Mouse (Mus musculus): ENCODE data around the gene Cd3g. TPM values are rescaled to one million over a fixed set of nuclear protein-coding genes. Genes with fewer than 3 reads are reported as not detected.
"Not testable (repeated sequence)": the region's sequence is repeated elsewhere in the genome, so short reads cannot be mapped to it uniquely, and the experiment has no call there.

Cd3g gene
- polyA plus RNA-seq, 1 experiment from 2014 or later: 0.14 TPM

GRCm38 (mm10) chr9:44977813-44978212 lies 2.4 kb downstream of the Cd3g start:
- 82% methylated on average over 6 of the region's 6 CpGs for WGBS (ENCODE audit: missing documents)
- Histone ChIP-seq H3K4me3 (ENCODE audit: inconsistent target) (no peak overlapping the region), H3K36me3 (ENCODE audit: inconsistent target) (no peaks in the 10 kb centered on the region), H3K79me2 (ENCODE audit: inconsistent target) (no peaks in the 10 kb centered on the region), H3K27ac (no peak overlapping the region)

GRCm38 (mm10) chr9:44969450-44969849 lies 10.8 kb downstream of the Cd3g start:
- Histone ChIP-seq H3K36me3 (ENCODE audit: inconsistent target) (no peaks in the 10 kb centered on the region), H3K79me2 (ENCODE audit: inconsistent target) (peaks cover 9% of the 10 kb centered on the region), H3K4me3 (ENCODE audit: inconsistent target) (no peak overlapping the region), H3K27ac (no peak overlapping the region)
- WGBS (ENCODE audit: missing documents): 33% methylated on average over 1 of the region's 1 CpGs

- WGBS (ENCODE audit: missing documents): 85% methylated on average over 4 of the region's 5 CpGs
- H3K4me3 ChIP-seq (ENCODE audit: inconsistent target); H3K27ac ChIP-seq; H3K36me3 ChIP-seq (ENCODE audit: inconsistent target): not testable (repeated sequence)
- peaks cover 26% of the 10 kb centered on the region for H3K79me2 ChIP-seq (ENCODE audit: inconsistent target)
Observed at GRCm38 (mm10) chr9:44967763-44968162, 12.5 kb downstream of the Cd3g start.

- 28% methylated on average over 3 of the region's 3 CpGs for WGBS (ENCODE audit: missing documents)
- peaks cover 36% of the 10 kb centered on the region for H3K79me2 ChIP-seq (ENCODE audit: inconsistent target)
- no peak overlapping the region for H3K4me3 ChIP-seq (ENCODE audit: inconsistent target)
- H3K27ac ChIP-seq: no peak overlapping the region
- peaks cover 3% of the 10 kb centered on the region; the same call in 1 of the 2 replicates for H3K36me3 ChIP-seq (ENCODE audit: inconsistent target)
Observed at GRCm38 (mm10) chr9:44966815-44967242, 13.4 kb downstream of the Cd3g start.

GRCm38 (mm10) chr9:44965833-44966466 lies 14.3 kb downstream of the Cd3g start:
- WGBS (ENCODE audit: missing documents): 12% methylated on average over 10 of the region's 10 CpGs
- peaks cover 44% of the 10 kb centered on the region for H3K79me2 ChIP-seq (ENCODE audit: inconsistent target)
- peaks cover 11% of the 10 kb centered on the region for H3K36me3 ChIP-seq (ENCODE audit: inconsistent target)
- peak overlapping the region; percentile 22; the same call in 1 of the 2 replicates for H3K27ac ChIP-seq
- peak overlapping the region; percentile 100 for H3K4me3 ChIP-seq (ENCODE audit: inconsistent target)

GRCm38 (mm10) chr9:44965126-44965832 lies 15.0 kb downstream of the Cd3g start, which contains the start of gene Ube4a:
Gene Ube4a, minus strand, starts transcription at chr9:44965600.
- Histone ChIP-seq H3K36me3 (ENCODE audit: inconsistent target) (peaks cover 18% of the 10 kb centered on the region), H3K79me2 (ENCODE audit: inconsistent target) (peaks cover 51% of the 10 kb centered on the region), H3K27ac (peak within 1 kb of the TSS; percentile 67), H3K4me3 (ENCODE audit: inconsistent target) (peak within 1 kb of the TSS; percentile 100)
- WGBS (ENCODE audit: missing documents): 1% methylated on average over 37 of the region's 39 CpGs

- no peak overlapping the region for H3K27ac ChIP-seq
- WGBS (ENCODE audit: missing documents): 93% methylated on average over 3 of the region's 3 CpGs
- H3K4me3 ChIP-seq (ENCODE audit: inconsistent target): no peak overlapping the region
- peaks cover 87% of the 10 kb centered on the region for H3K36me3 ChIP-seq (ENCODE audit: inconsistent target)
- no peaks in the 10 kb centered on the region for H3K79me2 ChIP-seq (ENCODE audit: inconsistent target)
Observed at GRCm38 (mm10) chr9:44954432-44954831, 25.8 kb downstream of the Cd3g start.

GRCm38 (mm10) chr9:44947836-44948235 lies 32.4 kb downstream of the Cd3g start:
- Histone ChIP-seq H3K36me3 (ENCODE audit: inconsistent target) (peaks cover 89% of the 10 kb centered on the region), H3K4me3 (ENCODE audit: inconsistent target) (no peak overlapping the region), H3K79me2 (ENCODE audit: inconsistent target) (no peaks in the 10 kb centered on the region), H3K27ac (no peak overlapping the region)
- 97% methylated on average over 5 of the region's 5 CpGs for WGBS (ENCODE audit: missing documents)

- Histone ChIP-seq H3K79me2 (ENCODE audit: inconsistent target) (no peaks in the 10 kb centered on the region), H3K4me3 (ENCODE audit: inconsistent target) (no peak overlapping the region), H3K27ac (no peak overlapping the region), H3K36me3 (ENCODE audit: inconsistent target) (peaks cover 89% of the 10 kb centered on the region)
- 94% methylated on average over 7 of the region's 7 CpGs for WGBS (ENCODE audit: missing documents)
Observed at GRCm38 (mm10) chr9:44946185-44946695, 34.0 kb downstream of the Cd3g start.

GRCm38 (mm10) chr9:44942421-44942820 lies 37.8 kb downstream of the Cd3g start:
- Histone ChIP-seq H3K79me2 (ENCODE audit: inconsistent target) (no peaks in the 10 kb centered on the region), H3K36me3 (ENCODE audit: inconsistent target) (peaks cover 86% of the 10 kb centered on the region), H3K27ac (no peak overlapping the region), H3K4me3 (ENCODE audit: inconsistent target) (no peak overlapping the region)
- 100% methylated on average over 4 of the region's 4 CpGs for WGBS (ENCODE audit: missing documents)

GRCm38 (mm10) chr9:44941756-44942155 lies 38.5 kb downstream of the Cd3g start:
- WGBS (ENCODE audit: missing documents): 93% methylated on average over 4 of the region's 4 CpGs
- Histone ChIP-seq H3K27ac (no peak overlapping the region), H3K36me3 (ENCODE audit: inconsistent target) (peaks cover 85% of the 10 kb centered on the region), H3K4me3 (ENCODE audit: inconsistent target) (no peak overlapping the region), H3K79me2 (ENCODE audit: inconsistent target) (no peaks in the 10 kb centered on the region)

GRCm38 (mm10) chr9:44921543-44921942 lies 58.7 kb downstream of the Cd3g start:
- Histone ChIP-seq H3K36me3 (ENCODE audit: inconsistent target) (0 out of 2 replicates have a peak, but pooled peaks cover 9% of the 10 kb centered on the region), H3K4me3 (ENCODE audit: inconsistent target) (peak overlapping the region; percentile 81), H3K27ac (peak overlapping the region; percentile 92), H3K79me2 (ENCODE audit: inconsistent target) (peaks cover 41% of the 10 kb centered on the region)
- whole genome bisulfite sequencing (ENCODE audit: missing documents): 80% methylated on average over 1 of the region's 2 CpGs

- Histone ChIP-seq H3K4me3 (ENCODE audit: inconsistent target) (peak overlapping the region; percentile 81), H3K27ac (peak overlapping the region; percentile 92), H3K79me2 (ENCODE audit: inconsistent target) (peaks cover 45% of the 10 kb centered on the region), H3K36me3 (ENCODE audit: inconsistent target) (0 out of 2 replicates have a peak, but pooled peaks cover 6% of the 10 kb centered on the region)
- 1% methylated on average over 8 of the region's 8 CpGs for WGBS (ENCODE audit: missing documents)
Observed at GRCm38 (mm10) chr9:44921123-44921468, 59.1 kb downstream of the Cd3g start.

- under 1% methylated on average over 47 of the region's 48 CpGs for WGBS (ENCODE audit: missing documents)
- Histone ChIP-seq H3K27ac (peak within 1 kb of the TSS; percentile 92), H3K4me3 (ENCODE audit: inconsistent target) (peak within 1 kb of the TSS; percentile 81), H3K79me2 (ENCODE audit: inconsistent target) (peaks cover 51% of the 10 kb centered on the region), H3K36me3 (ENCODE audit: inconsistent target) (0 out of 2 replicates have a peak, but pooled peaks cover under 1% of the 10 kb centered on the region)
Observed at GRCm38 (mm10) chr9:44920374-44921122, 59.7 kb downstream of the Cd3g start, which contains the start of gene Atp5l. Gene Atp5l, minus strand, starts transcription at chr9:44920742.

Measured in macrophage (primary cell).